Mouse (Mus musculus) G1E-ER4 (cell line): ENCODE results near the gene Opn1sw. TPM values are rescaled to one million over a fixed set of nuclear protein-coding genes. Genes with fewer than 3 reads are reported as not detected.

Experiments
- GATA1 ChIP-seq: IDR thresholded peaks from one replicate; pipeline ENCODE4 v1.8.0; 2012; ENCODE audit warnings: low read length, inconsistent platforms
- polyA plus RNA-seq: library from polyadenylated mRNA; stranded (reverse); fragments of >175 nt; gene quantifications from 2 replicates; pipeline ENCODE4 v1.2.3, GENCODE M21; 2012

Gene Opn1sw
- polyA plus RNA-seq, 1 experiment: not detected

DNA sequence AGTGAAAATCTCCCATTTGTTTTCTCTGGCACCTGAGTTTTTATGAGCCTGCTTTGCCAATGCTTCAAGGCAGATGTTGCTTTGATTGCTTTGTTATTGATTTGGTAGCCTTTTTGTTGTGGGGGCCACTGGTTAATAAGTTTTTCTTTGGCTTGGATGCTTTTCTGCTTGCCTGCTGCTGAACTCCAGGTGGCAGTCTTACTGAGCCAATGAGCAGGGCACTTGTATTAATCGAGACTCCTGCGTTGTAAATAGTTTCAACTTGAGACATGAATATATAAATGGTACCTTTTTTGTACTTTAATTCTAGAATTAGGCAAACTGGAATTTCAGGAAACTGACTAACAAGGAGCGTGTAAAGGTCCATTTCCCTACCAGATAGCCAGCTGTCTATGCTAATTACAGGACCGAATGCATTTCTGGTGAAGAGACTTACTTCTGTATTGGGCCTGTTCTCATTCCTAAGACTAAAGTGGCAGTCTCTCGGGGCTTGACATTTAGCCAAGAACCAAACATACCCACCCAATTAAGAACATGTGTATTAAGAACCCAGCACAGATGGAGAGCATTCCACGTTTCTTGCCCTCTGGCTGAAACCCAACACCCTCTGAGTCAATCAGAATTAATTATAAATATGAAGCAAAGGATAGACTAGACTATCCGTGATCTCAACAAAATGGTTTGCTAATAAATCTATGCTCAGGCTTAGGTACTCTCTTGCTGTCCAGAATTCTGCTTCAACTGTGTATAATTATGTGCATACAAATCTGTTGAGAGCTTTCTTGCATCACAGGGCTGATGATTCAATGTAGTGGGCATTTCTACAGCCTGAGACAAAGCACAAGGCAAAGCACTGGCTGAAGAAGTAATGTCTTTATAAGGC, 25.8 kb downstream of the Opn1sw start:
- no peak for TF ChIP-seq GATA1

- TF ChIP-seq GATA1: no peak
These were observed 28.1 kb downstream of the Opn1sw start for GRCm38 (mm10) chr6:29360211-29360610.

DNA sequence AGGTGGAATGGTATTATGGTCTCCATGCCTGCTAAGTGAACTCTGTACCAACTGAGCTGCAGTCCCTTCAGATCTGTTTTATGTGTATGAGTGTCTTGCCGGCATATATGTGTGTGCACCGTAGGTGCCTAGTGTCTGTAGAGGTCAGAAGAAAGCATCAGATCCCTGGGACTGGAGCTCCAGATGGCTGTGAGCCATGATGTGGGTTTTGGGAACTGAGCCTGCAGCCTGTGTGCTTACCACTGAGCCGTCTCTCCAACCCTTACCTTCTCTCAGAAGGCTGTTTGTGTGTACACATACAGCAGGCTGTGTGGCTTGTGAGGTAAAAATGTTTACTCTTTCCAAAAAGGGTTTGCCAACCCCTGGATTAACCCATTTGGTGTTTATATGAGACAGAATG, 28.9 kb downstream of the Opn1sw start:
- no peak for TF ChIP-seq GATA1

GRCm38 (mm10) chr6:29352816-29353215, 35.5 kb downstream of the Opn1sw start:
- peak; percentile 30 for TF ChIP-seq GATA1

DNA sequence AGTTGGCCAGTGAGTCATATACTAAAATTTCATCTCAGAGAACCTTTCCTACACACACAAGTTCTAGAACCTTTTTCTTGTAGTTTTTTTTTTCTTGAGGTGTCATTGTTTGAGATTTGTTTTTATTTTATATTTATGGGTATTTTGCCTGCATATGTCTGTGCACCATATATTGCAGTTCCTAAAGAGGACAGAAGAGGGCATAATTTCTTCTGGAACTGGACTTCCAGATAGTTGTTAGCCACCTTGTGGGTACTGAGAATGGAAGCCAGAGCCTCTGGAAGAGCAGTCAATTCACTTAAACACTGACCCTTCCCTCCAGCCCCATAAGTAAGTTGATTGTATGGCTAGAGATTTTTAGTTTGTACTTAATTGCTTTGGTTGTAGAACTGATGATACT, 36.7 kb downstream of the Opn1sw start:
- TF ChIP-seq GATA1: no peak

DNA sequence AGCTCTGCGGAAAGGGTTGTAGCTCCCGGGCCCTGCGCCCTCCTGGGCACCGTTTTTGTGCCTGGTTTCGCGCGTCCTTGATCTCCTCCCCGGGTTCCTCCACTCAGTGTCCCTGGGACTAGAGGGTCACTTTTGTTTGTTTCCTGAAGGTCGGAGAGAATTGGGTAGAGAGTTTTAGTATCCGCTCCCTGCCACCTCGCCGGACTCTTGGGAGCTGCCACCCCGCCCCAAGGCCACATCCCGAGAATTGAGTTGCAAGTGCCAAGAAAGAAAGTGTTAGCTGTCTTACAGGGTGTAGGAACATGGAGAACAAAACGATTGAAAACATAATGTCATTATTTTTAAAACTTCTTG, 39.9 kb downstream of the Opn1sw start:
- TF ChIP-seq GATA1: no peak

- no peak for TF ChIP-seq GATA1
These were observed 40.5 kb downstream of the Opn1sw start, which contains the start of gene Calu for GRCm38 (mm10) chr6:29347665-29348370. TSS of gene Calu (plus strand) at chr6:29348069.

DNA sequence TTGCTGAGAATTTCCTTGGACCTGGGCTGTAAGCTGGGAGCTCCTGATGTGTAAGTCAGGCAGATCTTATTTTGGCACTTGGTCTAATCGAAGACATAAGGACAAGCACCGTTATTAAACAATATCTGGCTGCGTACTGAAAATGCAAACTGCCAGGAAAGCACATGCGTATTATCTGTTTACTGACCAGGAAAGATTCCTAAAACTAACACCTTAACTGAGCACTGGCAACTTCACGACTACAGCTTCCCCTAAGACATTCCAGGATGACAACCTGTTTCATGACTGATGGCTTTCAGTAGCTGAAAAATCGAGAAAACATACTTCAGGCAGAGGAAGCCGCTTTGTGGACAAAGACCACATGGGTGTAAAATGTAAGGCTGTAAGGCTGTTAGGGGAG, 41.1 kb downstream of the Opn1sw start:
- no peak for TF ChIP-seq GATA1

GRCm38 (mm10) chr6:29329514-29329913, 58.8 kb downstream of the Opn1sw start:
- TF ChIP-seq GATA1: peak; percentile 82

DNA sequence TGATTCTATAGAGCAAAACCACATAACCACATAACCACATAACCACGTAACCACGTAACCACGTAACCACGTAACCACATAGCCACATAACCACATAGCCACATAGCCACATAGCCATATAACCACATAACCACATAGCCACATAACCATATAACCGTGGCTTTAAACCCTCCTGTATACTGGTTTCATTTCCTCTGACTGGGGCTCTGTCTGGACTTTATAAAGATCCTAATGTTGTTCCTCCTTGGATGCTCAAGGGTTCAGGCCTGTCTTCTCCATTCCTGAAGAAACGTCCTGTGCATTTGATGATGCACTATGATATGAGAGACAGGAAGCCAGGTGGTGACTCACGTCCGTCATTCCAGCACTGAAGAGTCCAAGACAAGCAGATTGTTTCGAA, 61.3 kb downstream of the Opn1sw start:
- no peak for TF ChIP-seq GATA1

Other genes starting within 250 kb of the Opn1sw start
- 23.7 and 28.5 TPM in 2 replicates for gene Rbm28, start 223.5 kb downstream of the Opn1sw start, polyA plus RNA-seq
- 0.02 TPM in 2 replicates for gene Prrt4, start 208.9 kb downstream of the Opn1sw start, polyA plus RNA-seq
- 69.1 and 81.7 TPM in 2 replicates for gene Impdh1, start 172.1 kb downstream of the Opn1sw start, polyA plus RNA-seq
- 35.8 and 44.6 TPM in 2 replicates for gene Hilpda, start 116.0 kb downstream of the Opn1sw start, polyA plus RNA-seq
- gene Fam71f2, start 108.9 kb downstream of the Opn1sw start, polyA plus RNA-seq: 0.10 TPM in 1 of 2 replicates, not detected in the other
- gene Fam71f1, start 69.3 kb downstream of the Opn1sw start, polyA plus RNA-seq: not detected in 2 replicates
- gene Calu, start 40.4 kb downstream of the Opn1sw start, polyA plus RNA-seq: 11.3 and 11.7 TPM in 2 replicates
- gene Ccdc136, start 7.8 kb upstream of the Opn1sw start, polyA plus RNA-seq: not detected in 2 replicates
- 0.14 and 0.15 TPM in 2 replicates for gene Flnc, start 44.8 kb upstream of the Opn1sw start, polyA plus RNA-seq
- gene Atp6v1f, start 79.2 kb upstream of the Opn1sw start, polyA plus RNA-seq: 242 and 326 TPM in 2 replicates
- gene Atp6v1fnb, start 83.0 kb upstream of the Opn1sw start, polyA plus RNA-seq: not detected in 2 replicates
- 0.59 and 0.71 TPM in 2 replicates for gene Kcp, start 119.5 kb upstream of the Opn1sw start, polyA plus RNA-seq
- 2.1 and 2.6 TPM in 2 replicates for gene Irf5, start 138.2 kb upstream of the Opn1sw start, polyA plus RNA-seq
- gene Tnpo3, start 221.4 kb upstream of the Opn1sw start, polyA plus RNA-seq: 57.7 and 102 TPM in 2 replicates